Mouse (Mus musculus) thymus, adult 2 months (tissue): ENCODE measurements around the gene Btaf1. TPM values are rescaled to one million over a fixed set of nuclear protein-coding genes. Genes with fewer than 3 reads are reported as not detected.

ENCODE experiments used
- DNase-seq: peaks from one replicate; pipeline ENCODE4 v3.0.0; 2021
- H3K27ac ChIP-seq: fragments of 200-500 bp; 2 replicates; pipeline ENCODE4 v1.5.1; 2012; ENCODE audit warnings: low read length, control low read depth; ENCODE audit not compliant: control insufficient read depth, insufficient read depth
- H3K27me3 ChIP-seq: fragments of 200-500 bp; 2 replicates; pipeline ENCODE4 v1.6.1; 2012; ENCODE audit warnings: mild to moderate bottlenecking, low read length, moderate library complexity, mixed read lengths; ENCODE audit not compliant: control insufficient read depth, insufficient read depth
- H3K36me3 ChIP-seq: fragments of 200-500 bp; 2 replicates; pipeline ENCODE4 v1.6.1; 2012; ENCODE audit warnings: mild to moderate bottlenecking, low read length, moderate library complexity; ENCODE audit not compliant: control insufficient read depth, insufficient read depth
- H3K4me1 ChIP-seq: fragments of 200-500 bp; replicated peaks from 2 replicates; pipeline ENCODE4 v1.6.1; 2012; ENCODE audit warnings: low read length; ENCODE audit not compliant: control insufficient read depth, insufficient read depth
- H3K4me3 ChIP-seq: fragments of 200-500 bp; 2 replicates; pipeline ENCODE4 v1.5.1; 2012; ENCODE audit warnings: mild to moderate bottlenecking, low read length, control low read depth, moderate library complexity; ENCODE audit not compliant: control insufficient read depth, insufficient read depth
- CTCF ChIP-seq: fragments of 200-500 bp; IDR thresholded peaks from 2 replicates; pipeline ENCODE4 v1.5.1; 2012; ENCODE audit warnings: mild to moderate bottlenecking, control low read depth, low read length, moderate library complexity, borderline replicate concordance; ENCODE audit not compliant: control insufficient read depth, poor library complexity, insufficient read depth; ENCODE audit errors: extremely low read depth
- POLR2A ChIP-seq: fragments of 200-500 bp; IDR thresholded peaks from 2 replicates; pipeline ENCODE4 v1.6.1; 2012; ENCODE audit warnings: mild to moderate bottlenecking, low read length, control low read depth, moderate library complexity; ENCODE audit not compliant: control insufficient read depth, poor library complexity, insufficient read depth; ENCODE audit errors: extremely low read depth
- WGBS: fragments of 180-500 bp; shearing (Covaris S2); methylation state at CpG from one replicate; pipeline ENCODE4 v1.1.7; 2018; 5-methylcytosine and 5-hydroxymethylcytosine counted together
- polyA plus RNA-seq: library from polyadenylated mRNA; depleted of rRNA; stranded (reverse); fragments of >200 nt; gene quantifications from 2 replicates; pipeline ENCODE4 v1.2.3, GENCODE M21; 2012

Gene Btaf1
- polyA plus RNA-seq, 1 experiment: 9.0 TPM

- TF ChIP-seq POLR2A (no peak), CTCF (no peak)
- WGBS: 53% methylated on average over 12 of the region's 12 CpGs
- DNase-seq: no peak
- Histone ChIP-seq H3K4me1 (no peaks in the 10 kb centered on the region), H3K36me3 (no peaks in the 10 kb centered on the region), H3K4me3 (no peak overlapping the region), H3K27me3 (no peaks in the 10 kb centered on the region), H3K27ac (no peak overlapping the region)
These were observed 15.3 kb upstream of the Btaf1 start for GRCm38 (mm10) chr19:36910424-36911045.

- no peak for TF ChIP-seq POLR2A
- no peak for TF ChIP-seq CTCF
- DNase-seq: no peak
- Histone ChIP-seq H3K36me3 (no peaks in the 10 kb centered on the region), H3K27me3 (no peaks in the 10 kb centered on the region), H3K4me3 (no peak overlapping the region), H3K27ac (no peak overlapping the region), H3K4me1 (no peaks in the 10 kb centered on the region)
- WGBS: 90% methylated on average over 7 of the region's 7 CpGs
These were observed 12.8 kb upstream of the Btaf1 start for GRCm38 (mm10) chr19:36913064-36913463.

GRCm38 (mm10) chr19:36916206-36916605 lies 9.7 kb upstream of the Btaf1 start:
- no peak overlapping the region for H3K27ac ChIP-seq
- DNase-seq: no peak
- TF ChIP-seq POLR2A: no peak
- TF ChIP-seq CTCF: no peak
- no peaks in the 10 kb centered on the region; the same call in 1 of the 2 replicates for H3K27me3 ChIP-seq
- H3K36me3 ChIP-seq: no peaks in the 10 kb centered on the region
- H3K4me1 ChIP-seq: peaks cover 4% of the 10 kb centered on the region; the same call in 1 of the 2 replicates
- WGBS: 88% methylated on average over 4 of the region's 4 CpGs
- no peak overlapping the region for H3K4me3 ChIP-seq

DNA sequence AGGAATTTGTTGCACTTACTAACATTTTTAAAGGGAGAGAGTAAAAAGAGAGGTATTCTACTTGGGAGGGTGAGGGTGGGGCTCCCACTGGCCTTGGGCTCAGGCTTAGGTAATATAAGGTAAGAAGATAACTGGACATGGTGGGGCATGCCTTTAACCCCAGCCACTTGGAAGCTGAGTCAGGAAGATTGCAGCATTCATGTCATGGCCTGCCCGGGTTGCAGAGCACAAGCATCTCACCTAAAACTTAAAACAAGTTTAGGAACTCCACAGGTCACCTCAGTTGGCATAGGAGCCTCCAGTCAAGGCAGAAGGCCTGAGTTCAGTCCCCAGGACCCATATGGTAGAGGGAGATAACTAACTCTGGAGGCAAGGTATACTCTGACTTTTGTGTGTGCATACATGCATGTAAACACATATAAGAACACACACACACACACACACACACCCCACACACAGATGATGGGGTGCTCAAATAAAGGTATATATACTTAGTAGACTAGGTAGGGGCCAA lies 8.9 kb upstream of the Btaf1 start:
- no peaks in the 10 kb centered on the region for H3K36me3 ChIP-seq
- H3K27me3 ChIP-seq: no peaks in the 10 kb centered on the region; the same call in 1 of the 2 replicates
- no peak for TF ChIP-seq CTCF
- no peak for TF ChIP-seq POLR2A
- H3K27ac ChIP-seq: no peak overlapping the region
- peaks cover 4% of the 10 kb centered on the region; the same call in 1 of the 2 replicates for H3K4me1 ChIP-seq
- no peak for DNase-seq
- WGBS: 97% methylated on average over 1 of the region's 1 CpGs
- H3K4me3 ChIP-seq: no peak overlapping the region

- under 1% methylated on average over 85 of the region's 85 CpGs for WGBS
- H3K36me3 ChIP-seq: no peaks in the 10 kb centered on the region
- no peak overlapping the region for H3K27ac ChIP-seq
- DNase-seq: peak; percentile 54
- no peaks in the 10 kb centered on the region; the same call in 1 of the 2 replicates for H3K27me3 ChIP-seq
- TF ChIP-seq POLR2A: peak; percentile 40; the same call in 1 of the 2 replicates
- peak; percentile 45; the same call in 1 of the 2 replicates for TF ChIP-seq CTCF
- H3K4me1 ChIP-seq: peaks cover 4% of the 10 kb centered on the region; the same call in 1 of the 2 replicates
- peak overlapping the region; percentile 80 for H3K4me3 ChIP-seq
These were observed 7.2 kb upstream of the Btaf1 start for GRCm38 (mm10) chr19:36918441-36919301.

- Histone ChIP-seq H3K27me3 (no peaks in the 10 kb centered on the region; the same call in 1 of the 2 replicates), H3K4me1 (peaks cover 4% of the 10 kb centered on the region; the same call in 1 of the 2 replicates), H3K4me3 (peak within 1 kb of the TSS; percentile 80), H3K36me3 (no peaks in the 10 kb centered on the region), H3K27ac (no peak within 1 kb of the TSS)
- no peak for DNase-seq
- no peak for TF ChIP-seq POLR2A
- TF ChIP-seq CTCF: no peak
- WGBS: 15% methylated on average over 12 of the region's 12 CpGs
These were observed 6.4 kb upstream of the Btaf1 start, which contains the start of gene Fgfbp3 for GRCm38 (mm10) chr19:36919466-36919865. Fgfbp3 (minus strand) TSS chr19:36919615.
